Mouse (Mus musculus) splenic B cell, adult 2 months (primary cell): Measurements from ENCODE around the gene Rab42.

Source experiments
- DNase-seq: peaks from one replicate; pipeline ENCODE4 v3.0.0-alpha.2; 2011; ENCODE audit warnings: low read depth, low spot score
- H3K27me3 ChIP-seq: 2 replicates; pipeline ENCODE4 v1.6.1; 2012; ENCODE audit warnings: mild to moderate bottlenecking, low read length, moderate library complexity, mixed read lengths; ENCODE audit not compliant: control insufficient read depth, poor library complexity, insufficient read depth, severe bottlenecking
- H3K36me3 ChIP-seq: 2 replicates; pipeline ENCODE4 v1.6.1; 2012; ENCODE audit warnings: mild to moderate bottlenecking, low read length, moderate library complexity, mixed read lengths; ENCODE audit not compliant: control insufficient read depth, poor library complexity, insufficient read depth, severe bottlenecking

Rab42 gene

GRCm38 (mm10) chr4:132269740-132270560 lies 33.2 kb downstream of the Rab42 start:
- Histone ChIP-seq H3K36me3 (no peaks in the 10 kb centered on the region), H3K27me3 (no peaks in the 10 kb centered on the region)
- DNase-seq, result peak; percentile 95

- Histone ChIP-seq H3K36me3 (no peaks in the 10 kb centered on the region), H3K27me3 (no peaks in the 10 kb centered on the region)
- peak; percentile 80 for DNase-seq
Measured at GRCm38 (mm10) chr4:132268871-132269739, 34.1 kb downstream of the Rab42 start.

- DNase-seq, result no peak
- no peaks in the 10 kb centered on the region for H3K36me3 ChIP-seq
- no peaks in the 10 kb centered on the region; the same call in 1 of the 2 replicates for H3K27me3 ChIP-seq
Measured at GRCm38 (mm10) chr4:132266835-132267349, 36.3 kb downstream of the Rab42 start.

GRCm38 (mm10) chr4:132263313-132263712 lies 39.9 kb downstream of the Rab42 start:
- DNase-seq, result no peak
- no peaks in the 10 kb centered on the region; the same call in 1 of the 2 replicates for H3K27me3 ChIP-seq
- no peaks in the 10 kb centered on the region for H3K36me3 ChIP-seq

- no peak for DNase-seq
- no peaks in the 10 kb centered on the region for H3K36me3 ChIP-seq
- H3K27me3 ChIP-seq, result no peaks in the 10 kb centered on the region; the same call in 1 of the 2 replicates
Measured at GRCm38 (mm10) chr4:132262358-132262616, 40.9 kb downstream of the Rab42 start.

GRCm38 (mm10) chr4:132261514-132262357 lies 41.4 kb downstream of the Rab42 start, which contains the start of gene Gmeb1:
Gmeb1 (minus strand) TSS chr4:132261602.
- no peaks in the 10 kb centered on the region; the same call in 1 of the 2 replicates for H3K27me3 ChIP-seq
- DNase-seq, result peak; percentile 84
- no peaks in the 10 kb centered on the region for H3K36me3 ChIP-seq

- DNase-seq, result peak; percentile 74
- no peaks in the 10 kb centered on the region for H3K36me3 ChIP-seq
- no peaks in the 10 kb centered on the region; the same call in 1 of the 2 replicates for H3K27me3 ChIP-seq
Measured at GRCm38 (mm10) chr4:132260404-132261379, 42.5 kb downstream of the Rab42 start.

GRCm38 (mm10) chr4:132259248-132259647 lies 43.9 kb downstream of the Rab42 start:
- Histone ChIP-seq H3K36me3 (no peaks in the 10 kb centered on the region), H3K27me3 (no peaks in the 10 kb centered on the region; the same call in 1 of the 2 replicates)
- no peak for DNase-seq

GRCm38 (mm10) chr4:132256384-132256783 lies 46.8 kb downstream of the Rab42 start:
- DNase-seq, result no peak
- Histone ChIP-seq H3K27me3 (no peaks in the 10 kb centered on the region), H3K36me3 (no peaks in the 10 kb centered on the region)

- H3K27me3 ChIP-seq, result no peaks in the 10 kb centered on the region
- DNase-seq, result peak; percentile 48
- H3K36me3 ChIP-seq, result no peaks in the 10 kb centered on the region
Measured at GRCm38 (mm10) chr4:132254986-132255385, 48.2 kb downstream of the Rab42 start.

- no peak for DNase-seq
- Histone ChIP-seq H3K27me3 (no peaks in the 10 kb centered on the region), H3K36me3 (no peaks in the 10 kb centered on the region)
Measured at GRCm38 (mm10) chr4:132253622-132254021, 49.6 kb downstream of the Rab42 start.

GRCm38 (mm10) chr4:132253128-132253527 lies 50.1 kb downstream of the Rab42 start:
- H3K36me3 ChIP-seq, result no peaks in the 10 kb centered on the region
- no peak for DNase-seq
- H3K27me3 ChIP-seq, result no peaks in the 10 kb centered on the region
